Mouse (Mus musculus) adrenal gland (tissue): ENCODE data around the gene Fgd2.
"Not testable (repeated sequence)": the region's sequence is repeated elsewhere in the genome, so short reads cannot be mapped to it uniquely, and the experiment has no call there.

ENCODE experiments used
- intact Hi-C: fragments of 180-260 bp; cut with DNase I; formaldehyde crosslinking; loops from one replicate; pipeline ENCODE4 v1.15.1; 2025
- long read RNA-seq, 2 experiments: library from polyadenylated mRNA; unstranded; transcript quantifications; one replicate each; pipeline ENCODE4 v2.0.0; 2020; ENCODE audit warnings: borderline replicate concordance in 1 of 2; ENCODE audit not compliant: insufficient replicate concordance in 1 of 2

Fgd2 gene
- long read RNA-seq, experiment 1 = 0 reads
- long read RNA-seq, experiment 2, partial matches to known transcripts = 1 of 2 reads
- long read RNA-seq, experiment 2, other reads (novel, unspliced or antisense) = 0 of 2 reads

DNA sequence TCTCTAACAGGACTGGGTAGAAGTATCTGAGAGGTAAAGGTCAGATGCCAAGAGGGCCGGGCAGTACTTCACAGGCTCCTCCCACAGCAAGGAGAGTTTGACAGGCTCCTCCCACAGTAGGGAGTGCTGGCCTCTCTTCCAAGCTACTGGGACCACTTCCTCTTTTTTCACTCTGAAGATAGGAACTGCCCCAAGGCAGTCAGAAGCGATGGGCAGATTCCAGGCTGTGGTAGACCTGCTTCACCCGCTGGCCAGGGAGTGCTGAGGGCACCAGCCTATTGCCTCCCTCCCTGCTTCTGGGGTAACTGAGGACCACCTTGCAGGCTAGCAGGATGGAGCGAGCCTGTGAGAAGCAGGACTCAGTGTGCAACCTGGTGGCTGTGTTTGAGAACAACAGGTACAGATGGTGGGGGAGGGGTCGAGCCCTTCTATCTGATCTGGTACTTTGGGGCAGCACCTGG lies at the start of gene Fgd2:
TSS of gene Fgd2 (plus strand) at position 154 of the 461 bp plus-strand sequence.
- intact Hi-C loops = no loop called here

DNA sequence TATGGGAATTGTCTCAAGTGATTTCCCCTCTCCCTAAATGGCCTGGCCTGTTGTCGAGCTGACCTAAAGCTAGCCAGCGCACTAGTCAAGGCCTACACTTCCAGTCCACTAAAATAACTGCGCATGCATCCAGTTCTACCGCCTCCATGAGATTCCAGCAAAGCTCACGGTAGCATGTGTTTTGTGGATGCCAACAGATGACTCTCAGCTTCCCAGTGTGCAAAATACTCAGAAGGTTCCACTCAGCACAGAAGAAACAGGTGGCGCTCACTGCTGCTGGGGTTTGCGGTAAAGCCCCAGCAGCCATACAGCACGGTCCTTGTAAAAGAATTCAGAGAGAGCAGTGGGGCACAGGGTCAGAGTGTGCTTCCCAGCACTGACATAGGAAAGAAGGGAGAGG lies 49.1 kb upstream of the Fgd2 start:
- intact Hi-C loops = no loop called here

DNA sequence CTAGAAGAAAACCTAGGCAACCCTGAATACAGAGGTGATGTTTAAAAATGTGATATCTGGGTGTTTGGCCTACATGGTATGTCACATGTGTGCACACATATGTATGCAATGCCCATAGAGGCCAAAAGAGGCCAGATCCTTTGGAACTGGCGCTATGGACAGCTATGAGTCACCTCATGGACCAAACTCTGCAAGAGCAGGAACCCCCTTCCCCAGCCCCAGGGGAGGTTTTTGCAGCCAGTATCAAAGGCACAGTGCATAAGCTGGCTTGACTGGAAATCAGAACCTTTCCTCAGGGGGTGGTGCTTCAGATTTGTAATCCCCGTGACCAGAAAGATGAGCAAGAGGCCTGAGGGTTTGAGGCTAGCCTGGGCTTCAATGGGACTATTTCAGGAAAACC lies 48.6 kb upstream of the Fgd2 start:
- intact Hi-C loops = no loop called here

DNA sequence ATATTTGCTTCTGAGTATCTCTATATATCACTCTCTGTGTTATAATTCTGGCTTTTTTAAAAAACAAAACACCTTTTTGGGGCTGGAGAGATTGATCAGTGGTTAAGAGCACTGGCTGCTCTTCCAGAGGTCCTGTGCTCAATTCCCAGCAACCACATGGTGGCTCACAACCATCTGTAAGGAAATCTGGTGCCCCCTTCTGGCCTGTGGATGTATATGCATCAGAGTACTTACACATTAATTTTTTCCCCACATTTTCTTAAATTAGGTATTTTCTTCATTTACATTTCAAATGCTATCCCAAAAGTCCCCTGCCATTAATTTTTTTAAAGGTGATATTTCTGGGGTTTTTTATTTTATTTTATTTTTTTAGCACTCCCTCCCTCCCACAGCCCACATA lies 47.4 kb upstream of the Fgd2 start:
- intact Hi-C loops = no loop called here

DNA sequence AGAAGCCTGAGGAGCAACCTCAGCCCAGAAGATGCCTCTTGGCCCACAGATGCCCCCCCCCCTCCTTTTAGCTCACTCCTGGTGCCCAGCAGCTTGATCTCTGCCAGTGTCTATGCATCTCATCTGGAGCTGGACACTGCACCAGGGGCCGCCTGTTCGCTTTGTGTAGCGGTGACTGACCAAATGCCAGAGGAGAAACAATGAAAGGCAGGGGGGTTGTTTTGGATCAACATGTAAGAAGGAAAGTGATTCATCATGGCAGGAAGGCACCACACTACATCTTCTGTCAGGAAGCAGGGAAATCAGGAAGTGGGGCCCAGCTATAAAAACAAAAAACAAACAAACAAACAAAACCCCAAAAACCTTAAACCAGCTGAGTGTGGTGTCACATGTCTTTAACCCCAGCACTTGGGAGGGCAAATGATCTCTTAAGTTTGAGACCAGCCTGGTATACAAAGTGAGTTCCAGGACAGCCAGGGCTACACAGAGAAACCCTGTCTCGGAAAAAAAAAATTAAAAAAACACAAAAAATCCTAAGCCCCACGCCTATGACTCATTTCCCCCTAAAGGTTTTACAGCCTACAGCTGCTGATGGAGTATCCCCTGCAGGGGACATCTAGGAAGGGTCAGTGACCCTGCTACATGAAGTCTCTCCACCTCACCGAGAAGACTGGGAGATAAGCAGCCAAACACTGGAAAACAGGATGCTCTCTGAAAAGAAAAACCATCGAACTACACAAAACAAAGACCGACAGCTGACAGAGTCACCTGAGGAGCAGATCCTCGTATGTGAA lies 44.8 kb upstream of the Fgd2 start:
- intact Hi-C loops = no loop called here

DNA sequence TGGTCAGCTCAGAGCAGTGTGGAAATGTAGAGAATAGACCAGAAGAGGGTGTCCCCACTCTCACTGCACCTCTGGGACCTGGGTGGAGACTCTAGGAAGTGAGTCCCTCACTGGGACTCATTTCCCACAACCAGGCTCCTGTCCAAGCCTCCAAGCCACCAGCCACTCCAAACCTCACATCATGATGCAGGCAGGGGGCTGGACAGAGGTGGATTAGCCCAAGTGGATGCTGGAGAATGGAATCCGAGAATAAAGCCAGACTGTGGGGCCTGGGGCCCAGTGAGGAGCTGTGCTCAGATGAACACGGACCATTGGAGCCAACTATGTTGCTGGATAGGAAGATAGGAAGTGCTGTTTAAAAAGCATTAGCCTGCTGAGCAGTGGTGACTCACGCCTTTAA lies 43.8 kb upstream of the Fgd2 start:
- intact Hi-C loops = no loop called here

DNA sequence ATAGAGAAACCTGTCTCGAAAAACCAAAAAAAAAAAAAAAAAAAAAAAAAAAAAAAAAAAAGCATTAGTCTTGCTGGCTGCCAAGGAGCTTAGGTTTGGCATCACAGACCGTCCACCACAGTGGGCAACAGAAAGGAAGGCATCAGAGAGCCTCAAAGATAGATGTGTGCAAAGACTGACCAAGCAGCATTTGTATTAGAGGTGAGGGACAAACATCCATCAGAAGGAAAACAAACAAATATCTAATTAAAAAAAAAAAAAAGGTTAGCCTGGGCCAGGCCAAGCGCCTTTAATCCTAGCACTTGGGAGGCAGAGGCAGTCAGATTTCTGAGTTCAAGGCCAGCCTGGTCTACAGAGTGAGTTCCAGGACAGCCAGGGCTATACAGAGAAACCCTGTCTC lies 43.3 kb upstream of the Fgd2 start, which contains the start of gene Pi16:
TSS of gene Pi16 (plus strand) at position 301 of the 400 bp plus-strand sequence.
- intact Hi-C loops = not testable (repeated sequence)

DNA sequence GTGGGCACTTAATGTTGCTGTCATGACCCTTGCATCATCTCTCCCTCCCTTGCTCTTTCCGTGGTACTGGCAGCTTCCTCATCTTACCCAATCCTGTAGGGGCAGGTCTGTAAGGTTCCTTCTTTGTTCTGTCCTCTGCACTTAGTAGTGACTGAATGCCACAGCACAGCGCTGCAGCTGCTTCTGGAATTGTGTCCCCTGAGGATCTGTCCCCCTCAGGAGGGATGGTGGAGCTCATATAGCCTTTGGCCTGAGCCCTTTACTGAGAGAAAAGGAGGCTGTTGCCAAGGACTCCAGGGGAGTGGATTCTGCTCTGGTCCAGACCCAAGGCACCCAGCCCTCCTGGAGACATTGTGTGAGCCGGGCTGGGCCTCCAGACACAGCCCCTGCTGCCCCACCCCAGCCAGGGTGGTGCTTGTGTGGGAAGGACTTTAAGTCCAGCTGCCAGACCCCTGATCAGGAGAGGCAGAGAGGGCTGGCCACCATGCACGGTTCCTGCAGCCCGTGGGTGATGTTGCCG lies 41.9 kb upstream of the Fgd2 start:
- intact Hi-C loops = no loop called here

DNA sequence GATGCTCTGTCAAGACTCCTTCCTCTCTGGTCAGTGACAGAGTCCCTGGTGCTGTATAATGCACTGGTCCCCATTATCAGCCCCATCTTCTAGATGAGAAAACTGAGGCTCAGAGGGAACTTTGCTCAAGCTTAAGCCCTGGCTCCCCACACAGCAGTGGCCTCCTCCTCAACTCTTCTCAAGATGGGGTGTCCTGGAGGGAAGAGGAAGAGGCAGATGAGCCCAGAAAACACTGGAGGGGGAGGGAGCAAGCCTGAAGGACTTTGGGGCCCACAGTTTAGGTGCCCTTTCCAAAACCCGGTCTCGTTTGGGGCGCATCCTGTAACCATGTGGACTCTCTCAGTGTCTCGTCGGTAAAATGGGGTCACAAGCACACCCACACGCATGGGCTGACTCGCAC lies 41.2 kb upstream of the Fgd2 start:
- intact Hi-C loops = no loop called here

DNA sequence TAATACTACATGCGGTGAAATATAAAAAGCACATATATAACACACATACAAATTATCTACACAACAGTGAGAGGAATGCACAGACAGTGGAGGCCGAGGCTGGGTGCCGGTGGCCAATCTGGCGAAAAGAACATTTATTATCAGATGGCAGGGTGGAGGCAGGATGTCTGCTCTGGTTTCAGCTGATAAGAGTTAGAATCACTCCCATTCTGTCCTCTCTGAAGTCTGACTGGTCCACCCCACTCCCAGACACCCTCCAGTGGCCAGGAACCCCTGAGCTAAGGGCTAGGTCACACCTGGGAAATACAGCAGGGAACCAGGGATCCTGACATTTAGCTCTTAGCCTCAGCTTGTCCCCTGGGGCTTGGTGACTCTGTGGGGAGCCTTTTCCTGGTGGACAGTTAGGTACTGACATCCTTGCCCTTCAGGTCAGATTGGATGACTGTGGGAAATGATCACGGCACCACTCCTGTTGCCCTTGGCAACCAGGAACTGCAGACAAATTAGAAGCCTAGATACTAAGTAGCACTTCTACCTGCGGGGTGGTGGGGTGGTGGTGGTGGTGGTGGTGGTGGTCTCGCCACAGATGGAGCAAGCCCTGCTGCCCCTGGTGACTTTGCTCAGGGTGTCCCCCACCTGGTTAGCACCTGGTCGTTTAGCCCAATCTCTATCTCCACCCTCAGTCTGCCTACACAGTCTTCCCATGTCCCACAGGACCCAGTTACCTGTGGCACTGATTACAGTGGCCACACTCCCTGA lies 40.7 kb upstream of the Fgd2 start:
- intact Hi-C loops = loop anchor here (5.0 kb wide), 1 partner anchor 43 kb away; no protein-coding TSS in a partner anchor

DNA sequence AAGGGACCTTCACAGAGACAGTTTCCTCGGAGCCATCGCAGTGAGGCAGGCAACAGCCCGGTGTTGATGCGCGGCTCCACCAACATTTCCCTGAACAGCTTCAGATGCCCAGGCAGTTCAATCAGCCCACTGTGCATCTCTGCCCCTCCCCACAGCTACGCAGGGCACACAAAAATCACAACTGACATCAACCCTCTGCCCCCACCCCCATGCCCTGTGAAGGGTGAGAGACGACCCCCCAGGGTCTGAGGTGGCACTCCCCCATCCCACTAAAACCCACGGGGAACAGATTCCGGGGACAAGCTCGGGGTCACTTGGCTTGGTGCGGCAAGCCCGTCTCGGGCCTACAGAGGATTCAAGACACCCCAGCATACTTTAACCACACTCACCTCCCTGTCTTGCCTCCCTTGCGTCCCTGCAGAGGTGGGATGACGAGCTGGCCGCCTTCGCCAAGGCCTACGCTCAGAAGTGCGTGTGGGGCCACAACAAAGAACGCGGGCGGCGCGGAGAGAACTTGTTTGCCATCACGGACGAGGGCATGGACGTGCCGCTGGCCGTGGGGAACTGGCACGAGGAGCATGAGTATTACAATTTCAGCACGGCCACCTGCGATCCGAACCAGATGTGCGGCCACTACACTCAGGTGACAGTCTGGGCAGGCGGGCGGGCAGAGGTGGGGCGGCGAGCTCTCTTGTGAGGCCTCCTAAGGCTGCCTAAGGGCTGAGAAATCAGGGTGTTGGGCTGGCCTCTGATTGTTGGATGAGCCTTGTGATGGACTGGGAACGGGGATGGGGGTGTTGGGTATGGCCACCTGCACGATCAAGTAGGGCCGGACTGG lies 38.7 kb upstream of the Fgd2 start:
- intact Hi-C loops = loop anchor here (5.0 kb wide), 1 partner anchor 45 kb away; no protein-coding TSS in a partner anchor

DNA sequence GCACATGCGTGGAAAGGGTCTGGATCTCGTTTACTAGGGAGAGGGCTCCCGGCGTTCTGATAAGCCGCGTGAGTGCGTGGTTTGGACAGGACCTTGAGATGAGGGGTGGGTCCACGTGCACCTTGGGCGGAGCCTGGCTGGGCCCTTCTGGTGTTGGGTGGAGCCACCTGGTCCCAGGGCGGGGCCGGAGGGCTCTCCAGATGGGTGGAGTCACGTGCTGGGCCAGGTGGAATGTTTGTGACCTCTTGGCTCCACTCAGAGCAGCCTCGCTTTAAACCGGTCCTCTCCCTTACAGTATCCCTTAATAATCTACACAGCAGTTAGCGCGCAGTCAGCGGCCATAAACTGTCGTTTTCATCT lies 38.1 kb upstream of the Fgd2 start:
- intact Hi-C loops = loop anchor here (5.0 kb wide), 1 partner anchor 45 kb away; no protein-coding TSS in a partner anchor

DNA sequence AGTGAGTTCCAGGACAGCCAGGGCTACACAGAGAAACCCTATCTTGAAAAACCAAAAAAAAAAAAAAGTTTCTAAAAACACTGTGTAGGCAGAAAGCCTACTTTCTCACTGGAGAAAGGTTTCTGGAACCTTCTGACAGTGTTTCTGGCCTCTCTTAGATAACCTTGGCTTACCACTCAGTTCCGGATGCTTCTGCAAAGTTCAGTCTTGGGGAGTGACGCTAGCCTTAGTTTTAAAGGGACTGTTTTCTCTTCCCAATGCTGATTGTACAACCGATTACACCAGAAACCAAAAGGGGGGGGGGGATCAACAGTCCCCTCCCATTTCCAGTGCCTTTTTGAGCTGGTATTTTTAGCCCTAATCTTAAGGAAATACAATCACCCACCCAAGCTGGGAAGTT lies 37.1 kb upstream of the Fgd2 start:
- intact Hi-C loops = loop anchor here (5.0 kb wide), 1 partner anchor 46 kb away; no protein-coding TSS in a partner anchor

DNA sequence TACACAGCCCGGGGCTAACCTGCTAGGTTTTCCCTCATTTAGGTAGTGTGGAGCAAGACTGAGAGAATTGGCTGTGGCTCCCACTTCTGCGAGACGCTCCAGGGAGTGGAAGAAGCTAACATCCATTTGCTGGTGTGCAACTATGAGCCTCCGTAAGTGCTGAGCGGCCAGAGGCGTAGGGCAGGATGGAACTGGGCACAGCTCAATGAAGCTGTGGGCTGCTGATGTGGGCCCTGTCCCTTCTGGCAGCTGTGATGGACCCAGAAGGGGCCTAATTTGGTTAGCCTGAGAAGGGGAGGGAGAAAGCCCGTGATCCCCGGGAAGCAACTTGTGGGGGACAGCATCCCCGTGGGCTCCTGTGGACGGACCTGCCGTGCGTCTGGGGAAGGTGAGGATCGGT lies 34.9 kb upstream of the Fgd2 start:
- intact Hi-C loops = no loop called here

DNA sequence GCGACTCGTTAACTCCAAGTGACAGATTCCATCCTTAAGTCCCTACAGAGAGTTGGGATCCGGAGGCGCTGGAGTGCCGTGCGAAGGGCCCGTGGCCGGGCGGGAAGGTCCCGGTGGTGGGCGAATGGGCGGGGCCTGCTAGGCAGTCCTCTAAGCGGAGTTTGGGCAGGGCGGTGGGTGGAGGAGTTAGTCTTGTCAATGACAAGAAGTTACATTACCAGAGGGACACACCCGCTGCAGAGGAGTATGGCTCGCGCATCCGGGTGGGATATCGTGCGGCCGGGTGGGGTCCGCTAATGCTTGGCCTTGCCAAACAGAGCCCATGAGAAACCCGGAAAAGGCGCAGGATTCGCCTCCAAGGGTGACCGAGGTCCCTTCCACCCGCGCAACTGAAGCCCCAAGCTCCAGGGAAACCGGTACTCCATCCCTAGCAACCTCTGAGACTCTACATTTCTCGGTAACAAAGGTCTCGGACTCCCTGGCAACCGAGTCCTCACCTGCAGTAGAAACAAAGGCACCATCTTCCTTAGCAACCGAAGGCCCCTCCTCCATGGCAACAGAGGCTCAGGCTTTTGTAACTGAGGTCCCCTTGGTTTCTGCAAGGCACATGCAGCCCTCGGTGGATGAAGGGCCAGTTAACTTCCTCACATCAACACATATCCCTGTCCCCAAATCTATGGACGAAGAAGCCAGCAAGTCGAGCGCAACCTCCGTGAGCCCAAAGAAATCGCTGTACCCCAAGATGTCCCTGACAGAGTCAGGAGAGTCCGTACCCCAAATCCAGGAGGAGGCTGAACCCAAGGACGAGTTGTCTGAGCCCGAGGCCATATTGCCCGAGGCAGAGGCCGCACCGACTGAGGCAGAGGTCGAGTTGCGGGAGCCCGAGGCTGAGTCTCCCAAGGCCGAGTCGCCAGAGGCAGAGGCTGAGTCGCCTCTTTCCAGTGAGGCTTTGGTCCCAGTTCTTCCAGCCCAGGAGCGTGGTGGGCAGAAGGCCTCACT lies 33.9 kb upstream of the Fgd2 start:
- intact Hi-C loops = no loop called here

DNA sequence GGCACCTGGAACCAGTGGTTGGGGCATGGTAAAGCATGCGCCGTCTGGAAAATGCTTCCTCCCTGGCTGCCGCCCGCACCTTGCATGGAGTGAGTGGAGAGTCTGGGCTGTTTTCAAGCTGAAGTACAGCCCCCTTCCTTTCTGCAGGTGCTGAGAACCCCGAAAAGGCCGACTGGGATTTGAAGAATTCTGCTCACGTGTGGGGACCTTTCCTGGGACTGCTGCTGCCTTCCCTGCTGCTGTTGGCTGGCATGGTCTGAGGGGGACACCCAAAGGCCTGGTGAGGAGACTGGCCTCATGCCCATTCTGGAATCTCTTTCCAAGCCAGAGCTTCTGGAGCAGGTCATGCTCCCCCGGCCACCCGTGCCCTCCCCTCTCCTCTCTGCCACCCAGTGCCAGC lies 33.0 kb upstream of the Fgd2 start:
- intact Hi-C loops = no loop called here

DNA sequence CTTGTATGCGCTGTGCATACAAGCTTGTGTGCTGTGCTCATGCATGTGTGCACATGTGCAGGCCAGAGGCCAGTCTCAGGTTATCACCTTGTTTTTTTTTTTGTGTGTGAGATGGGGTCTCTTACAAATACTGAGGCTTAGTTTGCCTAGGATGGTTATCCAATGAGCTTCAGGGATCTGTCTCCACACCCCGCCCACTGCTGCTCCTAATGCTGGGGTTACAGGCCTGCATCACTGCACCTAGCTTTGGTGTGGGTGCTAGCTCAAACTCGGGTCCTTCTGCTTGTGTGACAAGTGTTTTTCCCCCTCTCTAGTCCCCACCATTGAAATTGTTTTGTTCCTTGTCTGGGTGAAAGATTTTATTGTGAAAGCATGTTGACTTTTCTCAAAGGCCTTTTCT lies 30.5 kb upstream of the Fgd2 start:
- intact Hi-C loops = no loop called here

DNA sequence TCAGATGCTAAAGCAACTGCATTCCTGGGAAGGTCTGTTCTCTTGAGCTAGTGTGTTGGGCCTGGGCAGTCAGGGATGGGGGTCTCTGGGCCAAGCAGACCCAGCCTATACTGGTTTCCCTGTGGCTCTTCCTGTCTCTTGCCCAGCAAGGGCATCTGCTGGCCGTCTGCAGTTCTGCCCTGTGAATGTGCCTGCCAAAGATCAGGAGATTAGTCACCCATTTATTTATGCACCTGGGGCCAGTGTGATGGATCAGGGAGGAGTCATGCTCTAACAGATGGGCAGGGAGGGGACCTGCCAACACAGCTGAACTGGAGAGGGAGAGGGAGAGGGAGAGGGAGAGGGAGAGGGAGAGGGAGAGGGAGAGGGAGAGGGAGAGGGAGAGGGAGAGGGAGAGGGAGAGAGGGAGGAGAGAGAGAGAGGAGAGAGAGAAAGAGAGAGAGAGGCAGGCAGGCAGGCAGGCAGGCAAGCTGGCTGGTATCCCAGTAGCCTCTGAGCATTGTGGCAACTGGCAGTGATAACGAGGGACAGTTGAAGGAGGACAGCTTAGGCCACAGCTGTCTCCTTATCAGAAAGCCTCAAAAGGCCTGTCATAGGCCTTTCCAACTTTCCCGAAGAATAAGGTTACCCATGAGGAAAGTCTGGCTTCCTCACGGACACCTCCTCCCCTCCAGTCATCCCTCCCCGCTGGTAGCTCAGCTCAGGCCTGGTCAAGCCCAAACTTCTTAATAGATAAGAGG lies 29.9 kb upstream of the Fgd2 start:
- intact Hi-C loops = no loop called here

DNA sequence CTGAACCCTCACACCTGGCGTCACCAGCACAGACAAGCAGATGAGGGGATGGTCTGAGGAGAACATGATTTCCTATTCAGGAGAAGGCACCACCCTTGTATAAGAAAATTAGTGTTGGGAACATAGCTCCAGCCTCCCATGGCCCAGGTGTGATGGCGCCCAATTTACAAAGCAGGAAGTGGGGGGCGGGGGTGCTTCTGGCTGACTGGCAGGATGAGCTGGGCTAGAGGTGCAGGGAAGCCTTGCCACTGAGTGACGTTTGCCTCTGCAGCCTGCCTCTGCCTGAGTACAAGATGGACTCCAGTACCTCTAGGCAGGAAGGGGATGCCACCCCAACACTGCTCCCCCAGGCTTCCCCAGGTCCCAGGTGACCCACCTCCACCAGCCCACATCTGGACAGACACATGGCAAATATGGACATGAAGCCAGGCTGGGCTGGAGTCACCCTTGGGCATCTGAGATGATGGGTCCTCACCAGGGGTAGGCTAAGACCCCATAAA lies 28.5 kb upstream of the Fgd2 start:
- intact Hi-C loops = no loop called here
